Mouse (Mus musculus) liver, adult 2 months (tissue): Measurements from ENCODE around the gene Slc25a47. TPM values are rescaled to one million over a fixed set of nuclear protein-coding genes. Genes with fewer than 3 reads are reported as not detected.

Experiments used
- DNase-seq: peaks from one replicate; pipeline ENCODE4 v3.0.0-alpha.2; 2011; ENCODE audit warnings: low read depth, low spot score; ENCODE audit errors: extremely low read depth
- H3K27ac ChIP-seq: fragments of 200-500 bp; replicated peaks from 2 replicates; pipeline ENCODE4 v1.5.1; 2012; ENCODE audit warnings: low read depth, mild to moderate bottlenecking, control low read depth, inconsistent platforms, low read length; ENCODE audit not compliant: insufficient read depth
- H3K27me3 ChIP-seq: fragments of 200-500 bp; 2 replicates; pipeline ENCODE4 v1.6.1; 2012; ENCODE audit warnings: mild to moderate bottlenecking, moderate library complexity, low read length, inconsistent platforms; ENCODE audit not compliant: control insufficient read depth, insufficient read depth
- H3K36me3 ChIP-seq: fragments of 200-500 bp; 2 replicates; pipeline ENCODE4 v1.6.1; 2012; ENCODE audit warnings: low read length, inconsistent platforms; ENCODE audit not compliant: control insufficient read depth, insufficient read depth
- H3K4me1 ChIP-seq: fragments of 200-500 bp; 2 replicates; pipeline ENCODE4 v1.6.1; 2011; ENCODE audit warnings: low read length; ENCODE audit not compliant: control insufficient read depth, insufficient read depth
- H3K4me3 ChIP-seq: fragments of 200-500 bp; 2 replicates; pipeline ENCODE4 v1.5.1; 2011; ENCODE audit warnings: low read depth, mild to moderate bottlenecking, control low read depth, low read length, moderate library complexity; ENCODE audit not compliant: insufficient read depth
- H3K79me2 ChIP-seq: fragments of 200-500 bp; 2 replicates; pipeline ENCODE4 v1.6.1; 2012; ENCODE audit warnings: inconsistent platforms, mild to moderate bottlenecking, low read length, moderate library complexity; ENCODE audit not compliant: control insufficient read depth, insufficient read depth
- H3K9ac ChIP-seq: fragments of 200-500 bp; 2 replicates; pipeline ENCODE4 v1.6.1; 2012; ENCODE audit warnings: low read depth, mild to moderate bottlenecking, control low read depth, inconsistent platforms, low read length
- CTCF ChIP-seq: fragments of 200-500 bp; IDR thresholded peaks from 2 replicates; pipeline ENCODE4 v1.5.1; 2011; ENCODE audit warnings: low read depth, low read length, control low read depth
- POLR2A ChIP-seq: fragments of 200-500 bp; IDR thresholded peaks from 2 replicates; pipeline ENCODE4 v1.6.1; 2011; ENCODE audit warnings: low read length, control low read depth; ENCODE audit not compliant: insufficient read depth; ENCODE audit errors: extremely low read depth
- WGBS: fragments of 180-500 bp; shearing (Covaris S2); methylation state at CpG from one replicate; pipeline ENCODE4 v1.1.7; 2018; 5-methylcytosine and 5-hydroxymethylcytosine counted together
- polyA plus RNA-seq: library from polyadenylated mRNA; depleted of rRNA; stranded (reverse); fragments of >200 nt; gene quantifications from 2 replicates; pipeline ENCODE4 v1.2.3, GENCODE M21; 2012
- total RNA-seq: library from RNA; depleted of rRNA; stranded (reverse); fragments of >200 nt; gene quantifications from 2 replicates; pipeline ENCODE4 v1.2.3, GENCODE M21; 2014

Slc25a47 gene
- total and polyA plus RNA-seq, 2 experiments = 616 to 626 TPM

DNA sequence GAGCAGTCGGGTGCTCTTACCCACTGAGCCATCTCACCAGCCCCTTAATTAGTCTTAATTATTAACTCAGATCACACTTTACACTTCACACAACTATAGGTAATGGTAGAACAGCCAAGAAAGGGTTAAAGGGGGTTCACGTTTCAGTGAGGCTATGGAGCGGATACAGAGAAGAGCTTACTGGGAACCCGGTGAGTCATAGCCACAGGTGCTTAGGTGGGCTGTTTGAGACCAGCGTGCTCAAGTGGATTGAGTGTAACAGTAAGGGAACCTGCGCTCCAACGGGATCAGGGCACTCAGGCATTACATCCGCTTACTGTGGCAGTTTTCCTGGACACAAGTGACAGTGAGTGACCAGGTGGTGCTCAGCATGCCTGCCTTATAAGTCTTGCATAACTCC is 12.8 kb upstream of the Slc25a47 start:
- H3K36me3 ChIP-seq = no peaks in the 10 kb centered on the region
- H3K9ac ChIP-seq = no peak overlapping the region
- TF ChIP-seq CTCF (no peak), POLR2A (no peak)
- no peak overlapping the region for H3K4me3 ChIP-seq
- H3K27ac ChIP-seq = no peak overlapping the region
- WGBS = 80% methylated on average over 8 of the region's 8 CpGs
- peaks cover 17% of the 10 kb centered on the region; the same call in 1 of the 2 replicates for H3K79me2 ChIP-seq
- H3K4me1 ChIP-seq = no peaks in the 10 kb centered on the region
- no peak for DNase-seq
- H3K27me3 ChIP-seq = no peaks in the 10 kb centered on the region

DNA sequence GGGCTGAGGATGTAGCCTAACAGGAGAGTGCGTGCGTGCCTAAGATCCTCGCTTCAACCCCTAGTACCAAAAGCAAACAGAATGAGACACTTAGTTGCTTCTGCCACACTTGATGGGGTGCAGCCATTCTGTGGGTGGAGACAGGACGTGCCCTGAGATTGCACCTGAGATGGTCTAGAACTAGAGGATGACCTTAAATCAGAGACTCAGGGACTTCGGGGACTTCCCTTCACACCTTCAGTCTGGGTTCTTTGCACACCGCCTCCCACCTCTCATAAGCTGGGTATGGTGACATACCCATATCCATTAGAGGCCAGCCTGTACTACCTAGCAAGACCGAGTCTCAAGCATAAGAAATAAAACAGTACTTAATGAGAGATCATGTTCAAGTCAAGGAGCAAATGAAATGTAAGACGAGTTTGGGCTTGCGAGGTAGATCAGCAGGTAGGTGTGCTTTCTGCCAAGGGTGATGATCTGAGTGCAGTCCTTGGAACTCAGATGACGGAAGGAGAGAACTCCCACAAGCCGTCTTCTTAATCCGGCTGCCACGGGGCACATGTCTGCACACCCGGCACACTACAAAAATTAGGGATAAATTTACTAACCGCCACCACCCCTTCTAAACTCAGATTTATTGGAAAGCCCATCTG is 11.5 kb upstream of the Slc25a47 start:
- Histone ChIP-seq H3K9ac (no peak overlapping the region), H3K27me3 (no peaks in the 10 kb centered on the region), H3K4me3 (no peak overlapping the region), H3K36me3 (no peaks in the 10 kb centered on the region), H3K79me2 (peaks cover 17% of the 10 kb centered on the region; the same call in 1 of the 2 replicates), H3K27ac (no peak overlapping the region), H3K4me1 (no peaks in the 10 kb centered on the region)
- WGBS = 94% methylated on average over 15 of the region's 15 CpGs
- no peak for DNase-seq
- TF ChIP-seq CTCF = no peak
- TF ChIP-seq POLR2A = no peak

DNA sequence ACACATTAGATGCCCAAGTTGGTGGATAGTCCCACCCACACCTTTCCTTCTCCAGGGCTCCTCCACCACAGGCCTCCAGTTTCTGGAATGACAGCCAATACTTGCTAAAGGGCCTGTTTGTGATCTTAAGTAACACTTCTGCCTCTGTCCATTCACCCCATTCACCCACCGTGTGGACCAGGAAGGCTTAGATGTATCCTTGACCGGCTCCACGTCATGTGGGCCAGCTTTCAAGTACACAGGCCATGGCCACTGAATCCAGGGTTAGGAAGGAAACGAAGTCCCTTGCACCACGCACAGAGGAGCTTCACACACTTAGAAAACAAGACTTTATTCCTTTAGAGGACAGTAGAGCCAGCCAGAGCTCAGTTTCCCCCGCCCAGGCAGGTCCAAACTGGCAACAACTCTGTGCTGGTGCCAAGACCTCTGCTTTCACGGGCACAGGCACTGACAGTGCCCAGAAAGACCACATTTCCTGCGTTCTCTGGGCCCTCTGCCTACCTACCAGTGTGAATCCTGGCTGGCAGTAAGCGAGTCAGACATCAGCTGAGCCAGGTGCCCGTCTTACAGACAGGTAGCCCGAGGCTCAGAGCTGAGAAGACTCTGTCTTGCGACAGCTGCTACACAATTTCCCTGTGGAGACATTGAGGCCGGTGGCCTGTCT is 10.2 kb upstream of the Slc25a47 start:
- Histone ChIP-seq H3K4me3 (no peak overlapping the region), H3K27me3 (no peaks in the 10 kb centered on the region), H3K27ac (no peak overlapping the region), H3K36me3 (no peaks in the 10 kb centered on the region), H3K79me2 (peaks cover 17% of the 10 kb centered on the region; the same call in 1 of the 2 replicates), H3K4me1 (no peaks in the 10 kb centered on the region), H3K9ac (no peak overlapping the region)
- TF ChIP-seq CTCF (no peak), POLR2A (no peak)
- 93% methylated on average over 13 of the region's 13 CpGs for WGBS
- no peak for DNase-seq

DNA sequence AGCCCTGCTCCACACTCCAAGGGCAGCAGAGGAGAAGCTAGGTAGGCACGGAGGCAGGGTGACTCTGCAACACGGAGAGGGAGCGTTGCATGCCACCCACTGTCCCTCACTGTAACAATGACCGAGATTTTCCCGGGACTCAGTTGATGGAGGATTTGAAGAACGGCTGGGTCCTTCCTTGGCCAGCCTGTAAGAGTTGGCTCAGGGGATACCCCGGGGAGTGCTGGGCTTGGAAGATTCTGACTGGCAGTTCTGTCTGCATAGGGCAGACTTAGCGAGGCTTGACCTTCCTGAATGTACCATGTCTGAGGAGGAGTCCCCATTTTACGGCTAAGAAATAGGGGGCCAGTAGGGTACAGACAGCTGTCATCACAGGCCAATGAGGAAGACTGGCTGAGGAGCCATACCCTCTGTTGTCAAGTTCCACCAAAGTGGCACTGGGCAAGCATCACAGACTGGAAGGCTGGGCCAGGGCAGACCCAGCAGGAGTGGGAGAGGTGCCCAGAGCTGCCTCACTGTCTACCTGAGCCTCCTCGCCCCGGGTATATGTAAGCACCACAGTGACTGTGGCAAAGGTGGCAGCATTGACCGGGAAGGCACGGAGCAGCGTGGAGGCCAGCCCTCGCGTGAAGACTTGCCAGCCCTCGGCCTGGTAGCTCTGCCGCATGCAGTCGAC is 9.4 kb upstream of the Slc25a47 start:
- TF ChIP-seq POLR2A (no peak), CTCF (no peak)
- DNase-seq = no peak
- 95% methylated on average over 19 of the region's 19 CpGs for whole genome bisulfite sequencing
- H3K4me1 ChIP-seq = no peaks in the 10 kb centered on the region
- no peak overlapping the region for H3K9ac ChIP-seq
- no peaks in the 10 kb centered on the region for H3K27me3 ChIP-seq
- H3K79me2 ChIP-seq = peaks cover 17% of the 10 kb centered on the region; the same call in 1 of the 2 replicates
- no peak overlapping the region for H3K4me3 ChIP-seq
- H3K36me3 ChIP-seq = no peaks in the 10 kb centered on the region
- H3K27ac ChIP-seq = no peak overlapping the region

DNA sequence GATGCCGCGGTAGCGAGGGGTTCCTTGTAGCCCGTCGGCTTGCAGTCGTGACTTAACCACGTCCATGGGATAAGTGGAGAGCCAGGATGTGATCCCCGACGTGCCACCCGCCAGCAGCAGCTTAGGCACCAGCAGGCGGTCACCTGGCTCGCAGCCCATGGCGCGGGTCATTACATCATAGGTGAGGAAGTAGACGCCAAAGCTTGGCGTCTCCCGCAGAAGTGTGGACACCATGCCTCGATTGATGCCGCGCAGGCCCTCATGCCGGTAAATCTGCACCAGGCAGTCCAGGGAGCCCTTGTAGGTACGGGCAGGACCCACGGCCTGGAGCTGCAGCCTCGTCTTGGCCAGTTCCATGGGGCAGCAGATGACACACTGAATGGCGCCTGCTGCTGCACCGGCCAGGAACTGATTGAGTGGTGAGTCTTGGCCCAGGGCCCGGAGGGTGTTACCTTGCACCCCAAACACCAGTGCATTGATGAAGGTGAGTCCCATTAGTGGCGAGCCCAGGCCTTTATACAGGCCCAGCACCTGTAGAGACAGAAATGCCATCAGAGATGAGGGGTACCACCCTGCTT is 8.8 kb upstream of the Slc25a47 start:
- TF ChIP-seq POLR2A = no peak
- no peak for DNase-seq
- WGBS = 94% methylated on average over 28 of the region's 28 CpGs

DNA sequence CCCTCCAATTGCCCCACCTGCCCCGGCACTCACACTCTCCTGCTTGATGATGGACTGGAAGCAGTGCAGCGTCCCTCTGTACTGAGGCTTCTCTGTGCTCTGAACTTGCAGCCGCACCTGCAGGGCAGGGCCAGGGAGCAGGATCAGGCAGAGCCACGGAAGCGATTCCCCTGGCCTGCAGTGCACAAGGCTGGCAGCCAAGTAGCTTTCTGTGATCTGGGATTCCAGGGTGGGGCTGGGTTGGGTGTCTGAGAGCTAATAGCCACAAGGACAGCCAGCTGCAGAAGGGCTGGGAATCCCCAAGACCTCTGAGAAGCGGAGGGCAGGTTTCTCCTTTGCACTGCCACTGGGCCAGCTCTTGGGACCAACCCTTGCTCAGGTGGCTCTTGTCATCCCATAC is 8.2 kb upstream of the Slc25a47 start:
- Histone ChIP-seq H3K27ac (no peak overlapping the region), H3K4me1 (no peaks in the 10 kb centered on the region), H3K79me2 (peaks cover 17% of the 10 kb centered on the region; the same call in 1 of the 2 replicates), H3K27me3 (no peaks in the 10 kb centered on the region), H3K36me3 (no peaks in the 10 kb centered on the region), H3K9ac (no peak overlapping the region), H3K4me3 (no peak overlapping the region)
- DNase-seq = no peak
- WGBS = 96% methylated on average over 6 of the region's 6 CpGs
- no peak for TF ChIP-seq POLR2A
- TF ChIP-seq CTCF = no peak

More for the DNA sequence above, 8.8 kb upstream of the Slc25a47 start:
- no peaks in the 10 kb centered on the region for H3K27me3 ChIP-seq
- H3K36me3 ChIP-seq = no peaks in the 10 kb centered on the region
- H3K4me3 ChIP-seq = no peak overlapping the region
- no peak overlapping the region for H3K9ac ChIP-seq
- peaks cover 17% of the 10 kb centered on the region; the same call in 1 of the 2 replicates for H3K79me2 ChIP-seq
- no peak overlapping the region for H3K27ac ChIP-seq
- H3K4me1 ChIP-seq = no peaks in the 10 kb centered on the region
